Mouse (Mus musculus) urinary bladder, adult 2 months (tissue): ENCODE results near the gene Isg20. TPM values are rescaled to one million over a fixed set of nuclear protein-coding genes. Genes with fewer than 3 reads are reported as not detected.

Source experiments
- DNase-seq: peaks from one replicate; pipeline ENCODE4 v3.0.0; 2022; ENCODE audit warnings: low spot score
- polyA plus RNA-seq: library from polyadenylated mRNA; depleted of rRNA; stranded (reverse); fragments of >200 nt; gene quantifications from 2 replicates; pipeline ENCODE4 v1.2.3, GENCODE M21; 2012; rRNA removed

Gene Isg20
- polyA plus RNA-seq, 1 experiment: 41.1 TPM

- no peak for DNase-seq
Measured at GRCm38 (mm10) chr7:78954619-78955018, 41.4 kb downstream of the Isg20 start.

- no peak for DNase-seq
Measured at GRCm38 (mm10) chr7:78955086-78955485, 41.9 kb downstream of the Isg20 start.

GRCm38 (mm10) chr7:78958499-78959073 lies 45.4 kb downstream of the Isg20 start:
- no peak for DNase-seq

- no peak for DNase-seq
Measured at GRCm38 (mm10) chr7:78963891-78964290, 50.7 kb downstream of the Isg20 start.

Other genes starting within 250 kb of the Isg20 start
- gene Ntrk3, start 175.4 kb upstream of the Isg20 start, polyA plus RNA-seq: 1.9 and 2.4 TPM in 2 replicates
- gene Mrps11, start 130.3 kb upstream of the Isg20 start, polyA plus RNA-seq: 38.0 and 49.6 TPM in 2 replicates
- gene Mrpl46, start 129.9 kb upstream of the Isg20 start, polyA plus RNA-seq: 22.1 and 24.5 TPM in 2 replicates
- 11.0 and 11.7 TPM in 2 replicates for gene Det1, start 66.2 kb upstream of the Isg20 start, polyA plus RNA-seq
- 29.1 and 30.7 TPM in 2 replicates for gene Aen, start 17.6 kb upstream of the Isg20 start, polyA plus RNA-seq
- not detected in 2 replicates for gene Acan, start 140.1 kb downstream of the Isg20 start, polyA plus RNA-seq
- gene Hapln3, start 217.6 kb downstream of the Isg20 start, polyA plus RNA-seq: 0.44 and 0.69 TPM in 2 replicates
- gene Mfge8, start 235.6 kb downstream of the Isg20 start, polyA plus RNA-seq: 161 and 181 TPM in 2 replicates